ENCODE assay signal across 16 mouse cellular contexts in the genomic region with DNA sequence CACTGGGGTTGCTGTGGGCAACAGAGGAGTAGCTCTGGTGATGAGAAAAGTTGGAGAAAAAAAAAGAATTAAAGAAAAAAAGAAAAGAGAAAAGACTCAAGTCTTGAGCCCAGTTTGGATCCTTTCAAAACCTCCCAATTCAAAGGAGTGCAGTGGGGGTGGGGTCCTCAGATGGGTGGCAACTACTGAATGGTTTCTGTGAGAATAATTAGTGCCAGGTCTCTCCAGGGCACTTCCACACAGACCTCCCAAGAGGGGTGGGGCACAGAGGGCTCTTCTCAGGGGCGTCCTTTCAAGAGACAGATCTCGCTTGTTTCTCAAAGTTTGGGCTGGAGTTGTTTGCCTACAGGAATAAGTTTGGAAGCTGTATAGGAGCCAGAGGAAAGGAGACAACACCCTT.
DNase-seq lines count a peak whose midpoint lies in the region; ATAC-seq and TF ChIP-seq lines count a peak whose summit lies in the region.
"Had no signal": no experiment of that assay in that cellular context is flagged by ENCODE, and none has a peak within 500 bp of the region (broad histone marks: within the 10 kb centered on the region; RNA-seq: fewer than 3 reads in every experiment).

No protein-coding gene starts in this region.

- no peak overlapping the region for H3K4me3 ChIP-seq in forebrain, postnatal 0 days (ENCODE audit: low read depth, low read length)
- no peak overlapping the region for H3K4me3 ChIP-seq in midbrain, embryonic 16.5 days (ENCODE audit: low read depth, low read length)
- H3K4me3 ChIP-seq in heart, embryonic 11.5 days (ENCODE audit: low read depth, low read length): no peak overlapping the region
- H3K4me3 ChIP-seq: embryonic facial prominence, embryonic 15.5 days; heart, embryonic 15.5 days; myocyte had no signal

- no peak for TF ChIP-seq CTCF in forebrain, postnatal 0 days (IDR thresholded peaks at IDR 0.05; ENCODE audit: low read depth)

- DNase-seq in cerebellum, adult 9-10 months: peak; percentile 28
- DNase-seq in cerebellum, postnatal 4 days (ENCODE audit: low spot score in 2 of 2): no peak
- DNase-seq in right cerebral cortex, adult 18-20 months: peak; percentile 18
- DNase-seq in right cerebral cortex, postnatal 4 days: no peak
- DNase-seq in forebrain, postnatal 0 days: no peak
- DNase-seq in gastrocnemius, postnatal 10 days: no peak
- DNase-seq: adrenal gland, postnatal 10 days; cerebellum, postnatal 36 days; liver, postnatal 0 days had no signal

- no peak overlapping the region; the same call in 1 of the 2 replicates for H3K4me2 ChIP-seq in forebrain, postnatal 0 days (ENCODE audit: low read depth)
- no peak overlapping the region for H3K4me2 ChIP-seq in midbrain, embryonic 16.5 days (ENCODE audit: low read length)
- no peak overlapping the region for H3K4me2 ChIP-seq in heart, embryonic 11.5 days
- H3K4me2 ChIP-seq: embryonic facial prominence, embryonic 15.5 days; heart, embryonic 15.5 days had no signal

- 0 out of 2 replicates have a peak overlapping the region, but pooled peaks have one; percentile 29 for H3K27ac ChIP-seq in forebrain, postnatal 0 days (ENCODE audit: low read depth, low read length)
- peak overlapping the region; percentile 69; the same call in 1 of the 2 replicates for H3K27ac ChIP-seq in midbrain, embryonic 16.5 days (ENCODE audit: low read length)
- H3K27ac ChIP-seq in heart, embryonic 11.5 days (ENCODE audit: low read depth, low read length): no peak overlapping the region
- H3K27ac ChIP-seq: heart, embryonic 15.5 days; kidney, postnatal 0 days; macrophage had no signal

- H3K36me3 ChIP-seq in forebrain, postnatal 0 days (ENCODE audit: insufficient read depth): no peaks in the 10 kb centered on the region
- no peaks in the 10 kb centered on the region for H3K36me3 ChIP-seq in midbrain, embryonic 16.5 days (ENCODE audit: control insufficient read depth, insufficient read depth, low read length)
- H3K36me3 ChIP-seq in heart, embryonic 11.5 days (ENCODE audit: control insufficient read depth, insufficient read depth, low read length): no peaks in the 10 kb centered on the region
- H3K36me3 ChIP-seq: embryonic facial prominence, embryonic 15.5 days; heart, embryonic 15.5 days had no signal

- ATAC-seq in forebrain, postnatal 0 days: peak; percentile 58
- ATAC-seq in midbrain, embryonic 16.5 days: 0 out of 2 replicates have a peak, but pooled peaks have one; percentile 43
- no peak for ATAC-seq in heart, embryonic 11.5 days (replicated peaks; ENCODE audit: insufficient number of reproducible peaks, low FRiP score, low TSS enrichment)
- ATAC-seq: liver, postnatal 0 days had no signal

- H3K4me1 ChIP-seq in forebrain, postnatal 0 days (ENCODE audit: insufficient read depth): peaks cover 15% of the 10 kb centered on the region
- H3K4me1 ChIP-seq in midbrain, embryonic 16.5 days (ENCODE audit: control insufficient read depth, insufficient read depth, low read length): peaks cover 13% of the 10 kb centered on the region
- no peaks in the 10 kb centered on the region for H3K4me1 ChIP-seq in heart, embryonic 11.5 days (ENCODE audit: control insufficient read depth, insufficient read depth, low read length)

- no peaks in the 10 kb centered on the region for H3K27me3 ChIP-seq in forebrain, postnatal 0 days (ENCODE audit: insufficient read depth, low read length)
- no peaks in the 10 kb centered on the region for H3K27me3 ChIP-seq in midbrain, embryonic 16.5 days (ENCODE audit: control insufficient read depth, insufficient read depth, low read depth, low read length)
- no peaks in the 10 kb centered on the region for H3K27me3 ChIP-seq in heart, embryonic 11.5 days (ENCODE audit: control insufficient read depth, insufficient read depth, low read length)
- H3K27me3 ChIP-seq: embryonic facial prominence, embryonic 15.5 days; heart, embryonic 15.5 days had no signal

- no peak overlapping the region for H3K9ac ChIP-seq in forebrain, postnatal 0 days
- H3K9ac ChIP-seq in midbrain, embryonic 16.5 days (ENCODE audit: low read depth, low read length): no peak overlapping the region
- H3K9ac ChIP-seq in heart, embryonic 11.5 days (ENCODE audit: low read depth, low read length): no peak overlapping the region
- H3K9ac ChIP-seq: embryonic facial prominence, embryonic 15.5 days; heart, embryonic 15.5 days; liver, postnatal 0 days had no signal

- WGBS in forebrain, postnatal 0 days: 17% methylated on average over 2 of the region's 2 CpGs
- WGBS in midbrain, embryonic 16.5 days: 30% methylated on average over 2 of the region's 2 CpGs
- 68% methylated on average over 2 of the region's 2 CpGs for WGBS in heart, embryonic 11.5 days (ENCODE audit: insufficient replicate concordance)

- no peaks in the 10 kb centered on the region for H3K9me3 ChIP-seq in forebrain, postnatal 0 days (ENCODE audit: low read length)
- H3K9me3 ChIP-seq in midbrain, embryonic 16.5 days (replicated peaks; ENCODE audit: control insufficient read depth, low read length, poor library complexity, severe bottlenecking): no peaks in the 10 kb centered on the region
- H3K9me3 ChIP-seq in heart, embryonic 11.5 days (replicated peaks; ENCODE audit: control insufficient read depth, low read length): no peaks in the 10 kb centered on the region
- H3K9me3 ChIP-seq: embryonic facial prominence, embryonic 15.5 days; heart, embryonic 15.5 days had no signal

Comparison
In these comparisons a context has a peak if more than half of its experiments do, and no peak if none do; other contexts are left out.
1. DNase-seq: peak in cerebellum, adult 9-10 months (single experiment) and right cerebral cortex, adult 18-20 months (single experiment); none in cerebellum, postnatal 4 days (0 of 2), right cerebral cortex, postnatal 4 days (single experiment), forebrain, postnatal 0 days (single experiment) and gastrocnemius, postnatal 10 days (single experiment).